Mouse (Mus musculus) CH12.LX (cell line): Measurements from ENCODE around the gene Sorcs3. TPM values are rescaled to one million over a fixed set of nuclear protein-coding genes. Genes with fewer than 3 reads are reported as not detected.

ENCODE experiments used
- DNase-seq: peaks from one replicate; pipeline ENCODE4 v3.0.0-alpha.2; 2013; ENCODE audit errors: extremely low read depth
- H3K27ac ChIP-seq: 2 replicates; pipeline ENCODE4 v1.5.1; 2012; ENCODE audit warnings: low read depth, mild to moderate bottlenecking, control low read depth, moderate library complexity; ENCODE audit not compliant: insufficient read depth
- H3K27me3 ChIP-seq: replicated peaks from 2 replicates; pipeline ENCODE3; 2012; ENCODE audit warnings: inconsistent platforms
- H3K36me3 ChIP-seq, 2 experiments: replicated peaks in 1 of 2; 2 replicates each; pipeline versions ENCODE3 to v1.6.1; 2012; ENCODE audit warnings: inconsistent platforms in 1 of 2, low read length in 1 of 2, mild to moderate bottlenecking in 1 of 2, mixed read lengths in 1 of 2, moderate library complexity in 1 of 2; ENCODE audit not compliant: control insufficient read depth in 1 of 2, insufficient read depth in 1 of 2
- H3K4me1 ChIP-seq, 2 experiments: 2 replicates each; pipeline ENCODE4 v1.6.1; 2012; ENCODE audit warnings: inconsistent platforms in 1 of 2, moderate library complexity in 1 of 2; ENCODE audit not compliant: insufficient read depth in 2 of 2, control insufficient read depth in 1 of 2
- H3K4me2 ChIP-seq: 2 replicates; pipeline ENCODE4 v1.6.1; 2012; ENCODE audit warnings: low read depth, mild to moderate bottlenecking, control low read depth; ENCODE audit not compliant: poor library complexity, insufficient read depth, severe bottlenecking
- H3K4me3 ChIP-seq, 3 experiments: fragments of 150-350 bp in 1 of 3; sonication (generic) in 1 of 3; replicated peaks in 1 of 3; 2 replicates each; pipeline versions ENCODE3 to v1.5.1; 2011 to 2012; ENCODE audit warnings: low read depth in 2 of 3, low read length in 2 of 3, mild to moderate bottlenecking in 2 of 3, moderate library complexity in 2 of 3, control low read depth in 1 of 3, improper control_type of control experiment in 1 of 3, inconsistent platforms in 1 of 3, mixed read lengths in 1 of 3; ENCODE audit not compliant: poor library complexity in 1 of 3
- H3K79me2 ChIP-seq: replicated peaks from 2 replicates; pipeline ENCODE4 v1.6.1; 2012; ENCODE audit warnings: mild to moderate bottlenecking, moderate library complexity; ENCODE audit not compliant: control insufficient read depth, poor library complexity, insufficient read depth, severe bottlenecking; ENCODE audit errors: extremely low read depth
- H3K9ac ChIP-seq: 2 replicates; pipeline ENCODE4 v1.6.1; 2012; ENCODE audit warnings: low read depth, mild to moderate bottlenecking, control low read depth, moderate library complexity; ENCODE audit not compliant: insufficient read depth
- H3K9me3 ChIP-seq: replicated peaks from 2 replicates; pipeline ENCODE3; 2012; ENCODE audit warnings: low read length, inconsistent platforms, mixed read lengths
- CHD1 ChIP-seq: IDR thresholded peaks from 2 replicates; pipeline ENCODE4 v1.6.1; 2012; ENCODE audit warnings: low read depth, low read length, improper control_type of control experiment, inconsistent platforms
- CHD2 ChIP-seq: IDR thresholded peaks from 2 replicates; pipeline ENCODE4 v1.6.1; 2011; ENCODE audit warnings: low read length, improper control_type of control experiment
- E2F4 ChIP-seq: IDR thresholded peaks from 2 replicates; pipeline ENCODE4 v1.6.1; 2011; ENCODE audit warnings: low read depth, low read length, improper control_type of control experiment; ENCODE audit not compliant: insufficient replicate concordance
- EP300 ChIP-seq: IDR thresholded peaks from 2 replicates; pipeline ENCODE4 v1.6.1; 2011; ENCODE audit warnings: low read length, improper control_type of control experiment
- ETS1 ChIP-seq: conservative IDR thresholded peaks from 2 replicates; pipeline ENCODE4 v1.6.1; 2012; ENCODE audit warnings: low read depth, mild to moderate bottlenecking, inconsistent platforms, low read length, improper control_type of control experiment, moderate library complexity
- GABPA ChIP-seq: IDR thresholded peaks from 2 replicates; pipeline ENCODE4 v1.6.1; 2012; ENCODE audit warnings: low read depth, low read length, improper control_type of control experiment, inconsistent platforms; ENCODE audit not compliant: insufficient replicate concordance
- HCFC1 ChIP-seq: IDR thresholded peaks from 2 replicates; pipeline ENCODE4 v1.6.1; 2012; ENCODE audit warnings: low read depth, mild to moderate bottlenecking, inconsistent platforms, low read length, improper control_type of control experiment
- IRF4 ChIP-seq: IDR thresholded peaks from 2 replicates; pipeline ENCODE4 v1.6.1; 2014; ENCODE audit warnings: low read depth, mild to moderate bottlenecking, inconsistent platforms, low read length, improper control_type of control experiment
- JUN ChIP-seq: IDR thresholded peaks from 2 replicates; pipeline ENCODE4 v1.6.1; 2011; ENCODE audit warnings: low read depth, mild to moderate bottlenecking, low read length, improper control_type of control experiment, moderate library complexity; ENCODE audit not compliant: insufficient read depth
- MAFK ChIP-seq: IDR thresholded peaks from 2 replicates; pipeline ENCODE4 v1.6.1; 2011; ENCODE audit warnings: low read length, improper control_type of control experiment; ENCODE audit not compliant: insufficient replicate concordance
- MAX ChIP-seq: IDR thresholded peaks from 2 replicates; pipeline ENCODE4 v1.6.1; 2011; ENCODE audit warnings: low read length, improper control_type of control experiment
- MEF2A ChIP-seq: IDR thresholded peaks from 2 replicates; pipeline ENCODE4 v1.6.1; 2014; ENCODE audit warnings: low read depth, mild to moderate bottlenecking, inconsistent platforms, low read length, improper control_type of control experiment, borderline replicate concordance
- MXI1 ChIP-seq: IDR thresholded peaks from 2 replicates; pipeline ENCODE4 v1.6.1; 2011; ENCODE audit warnings: mild to moderate bottlenecking, low read depth, low read length, improper control_type of control experiment
- MYC ChIP-seq: IDR thresholded peaks from 2 replicates; pipeline ENCODE4 v1.6.1; 2011; ENCODE audit warnings: low read depth, mild to moderate bottlenecking, improper control_type of control experiment, low read length
- NELFE ChIP-seq: IDR thresholded peaks from 2 replicates; pipeline ENCODE4 v1.6.1; 2011; ENCODE audit warnings: low read depth, low read length, improper control_type of control experiment
- PAX5 ChIP-seq: IDR thresholded peaks from 2 replicates; pipeline ENCODE4 v1.6.1; 2012; ENCODE audit warnings: low read length, inconsistent platforms, mixed read lengths
- POLR2AphosphoS2 ChIP-seq: IDR thresholded peaks from 2 replicates; pipeline ENCODE4 v1.6.1; 2011; ENCODE audit warnings: low read depth, low read length, improper control_type of control experiment
- RCOR1 ChIP-seq: conservative IDR thresholded peaks from 2 replicates; pipeline ENCODE4 v1.6.1; 2012; ENCODE audit warnings: low read depth, mild to moderate bottlenecking, inconsistent platforms, low read length, improper control_type of control experiment
- SIN3A ChIP-seq: IDR thresholded peaks from 2 replicates; pipeline ENCODE4 v1.6.1; 2012; ENCODE audit warnings: low read length, improper control_type of control experiment, inconsistent platforms
- SMC3 ChIP-seq: IDR thresholded peaks from 2 replicates; pipeline ENCODE4 v1.6.1; 2011; ENCODE audit warnings: low read depth, low read length, improper control_type of control experiment
- TCF12 ChIP-seq: IDR thresholded peaks from 2 replicates; pipeline ENCODE4 v1.6.1; 2014; ENCODE audit warnings: low read depth, mild to moderate bottlenecking, inconsistent platforms, low read length, improper control_type of control experiment
- UBTF ChIP-seq: IDR thresholded peaks from 2 replicates; pipeline ENCODE4 v1.6.1; 2012; ENCODE audit warnings: low read depth, mild to moderate bottlenecking, inconsistent platforms, low read length, improper control_type of control experiment, moderate library complexity
- USF2 ChIP-seq: conservative IDR thresholded peaks from 2 replicates; pipeline ENCODE4 v1.6.1; 2011; ENCODE audit warnings: low read depth, low read length, improper control_type of control experiment
- ZKSCAN1 ChIP-seq: IDR thresholded peaks from 2 replicates; pipeline ENCODE4 v1.6.1; 2012; ENCODE audit warnings: low read depth, inconsistent platforms, low read length, improper control_type of control experiment, borderline replicate concordance
- ZNF384 ChIP-seq: IDR thresholded peaks from 2 replicates; pipeline ENCODE4 v1.6.1; 2012; ENCODE audit warnings: low read depth, low read length, improper control_type of control experiment, inconsistent platforms
- dilution Hi-C: fragments of 300-500 bp; cut with MboI; formaldehyde crosslinking; loops from 2 replicates; pipeline ENCODE4 v1.14.3; 2020; ENCODE audit warnings: low sequenced_read_pairs; ENCODE audit not compliant: extremely low pct_unique_long_range_greater_than_20kb, extremely low pct_ligation_motif_present
- in situ Hi-C: fragments of 300-500 bp; cut with MboI; formaldehyde crosslinking; loops from 3 replicates; pipeline ENCODE4 v1.14.3; 2019; ENCODE audit warnings: low sequenced_read_pairs, low pct_ligation_motif_present, low pct_unique_long_range_greater_than_20kb, mixed read lengths
- polyA plus RNA-seq: library from polyadenylated mRNA; unstranded; fragments of >175 nt; gene quantifications from 2 replicates; pipeline ENCODE4 v1.2.1, GENCODE M21; 2012; ENCODE audit warnings: low read depth; ENCODE audit not compliant: insufficient read length
- total RNA-seq, 2 experiments: library from RNA; depleted of rRNA; stranded (reverse); fragments of 300-350 nt in 1 of 2; fragments of >200 nt in 1 of 2; gene quantifications; 2 replicates each; pipeline ENCODE4 v1.2.3; 2012 to 2014

The Sorcs3 gene
- total and polyA plus RNA-seq, 3 experiments, result not detected

- in situ Hi-C loops, result no loop called here
- TF ChIP-seq RCOR1 (no peak), SMC3 (no peak), MYC (no peak), MAFK (no peak), ZNF384 (no peak)
- Histone ChIP-seq H3K27me3 (no peaks in the 10 kb centered on the region), H3K4me2 (no peak overlapping the region), H3K9me3 (peaks cover 71% of the 10 kb centered on the region), H3K79me2 (no peaks in the 10 kb centered on the region), H3K4me1 (no peaks in the 10 kb centered on the region), H3K36me3 (no peaks in the 10 kb centered on the region), H3K9ac (no peak overlapping the region), H3K4me3 (no peak overlapping the region), H3K27ac (no peak overlapping the region)
- dilution Hi-C loops, result no loop called here
- DNase-seq, result no peak
These were observed 92.6 kb downstream of the Sorcs3 start for GRCm38 (mm10) chr19:48298384-48298783.

DNA sequence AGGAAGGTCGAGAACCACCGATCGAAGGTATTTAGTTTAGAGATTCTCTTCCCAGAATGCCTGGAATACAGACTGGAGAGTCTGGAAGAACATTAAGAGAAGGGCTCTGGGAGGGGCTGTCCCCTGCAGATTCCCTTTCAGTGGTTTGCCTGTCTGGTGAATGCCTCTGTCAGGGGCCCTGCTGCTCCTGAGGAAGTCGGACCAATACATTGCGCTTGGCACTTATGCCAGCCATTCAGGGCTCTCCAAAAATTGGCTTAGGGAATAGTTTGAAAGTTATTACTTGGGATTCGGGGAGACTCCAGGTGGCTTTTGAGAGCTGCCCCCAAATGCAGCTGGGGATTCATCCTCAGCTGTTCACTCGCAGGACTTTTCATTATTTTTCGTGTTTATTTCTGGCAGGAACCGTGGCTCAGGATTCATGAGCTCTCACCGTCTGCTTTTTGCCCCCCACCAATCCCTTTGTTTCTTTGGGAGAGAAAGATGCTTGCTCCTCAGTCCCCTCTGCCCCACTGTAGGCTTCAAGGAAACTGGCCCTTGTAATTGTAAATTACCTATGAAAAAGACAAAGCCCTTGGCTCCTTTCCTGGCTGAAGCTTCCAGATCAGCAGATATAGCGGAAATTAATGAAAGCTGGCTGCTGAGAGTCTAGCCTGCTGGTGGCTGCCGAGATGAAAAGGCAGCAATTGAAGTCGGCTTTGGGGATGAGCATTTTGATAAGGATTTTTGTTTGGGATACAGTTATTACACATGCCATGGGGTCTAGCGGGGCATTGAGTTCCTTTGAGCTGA is 94.8 kb downstream of the Sorcs3 start:
- TF ChIP-seq ETS1 (no peak), PAX5 (no peak), MAFK (no peak), ZKSCAN1 (no peak)
- dilution Hi-C loops (no loop called here), in situ Hi-C loops (no loop called here)
- Histone ChIP-seq H3K4me1 (no peaks in the 10 kb centered on the region), H3K27ac (no peak overlapping the region), H3K4me3 (no peak overlapping the region), H3K9me3 (peaks cover 65% of the 10 kb centered on the region), H3K9ac (no peak overlapping the region), H3K4me2 (no peak overlapping the region), H3K27me3 (no peaks in the 10 kb centered on the region), H3K36me3 (no peaks in the 10 kb centered on the region), H3K79me2 (no peaks in the 10 kb centered on the region)
- DNase-seq, result no peak

GRCm38 (mm10) chr19:48301300-48301699 is 95.5 kb downstream of the Sorcs3 start:
- Histone ChIP-seq H3K27ac (no peak overlapping the region), H3K4me3 (no peak overlapping the region), H3K4me1 (no peaks in the 10 kb centered on the region), H3K9me3 (peaks cover 61% of the 10 kb centered on the region), H3K36me3 (no peaks in the 10 kb centered on the region), H3K79me2 (no peaks in the 10 kb centered on the region), H3K9ac (no peak overlapping the region), H3K4me2 (no peak overlapping the region), H3K27me3 (no peaks in the 10 kb centered on the region)
- TF ChIP-seq EP300, result no peak
- TF ChIP-seq NELFE, result no peak
- no peak for TF ChIP-seq POLR2AphosphoS2
- no peak for TF ChIP-seq JUN
- TF ChIP-seq MEF2A, result no peak
- no peak for TF ChIP-seq GABPA
- TF ChIP-seq CHD1, result no peak
- no peak for TF ChIP-seq IRF4
- no peak for TF ChIP-seq SIN3A
- TF ChIP-seq UBTF, result no peak
- no peak for TF ChIP-seq E2F4
- TF ChIP-seq USF2, result no peak
- TF ChIP-seq TCF12, result no peak
- no peak for TF ChIP-seq ZKSCAN1
- TF ChIP-seq MAX, result no peak
- TF ChIP-seq MXI1, result no peak
- TF ChIP-seq MAFK, result no peak
- no peak for TF ChIP-seq HCFC1
- TF ChIP-seq CHD2, result no peak
- dilution Hi-C loops (no loop called here), in situ Hi-C loops (no loop called here)
- no peak for DNase-seq
